In the genomic region with DNA sequence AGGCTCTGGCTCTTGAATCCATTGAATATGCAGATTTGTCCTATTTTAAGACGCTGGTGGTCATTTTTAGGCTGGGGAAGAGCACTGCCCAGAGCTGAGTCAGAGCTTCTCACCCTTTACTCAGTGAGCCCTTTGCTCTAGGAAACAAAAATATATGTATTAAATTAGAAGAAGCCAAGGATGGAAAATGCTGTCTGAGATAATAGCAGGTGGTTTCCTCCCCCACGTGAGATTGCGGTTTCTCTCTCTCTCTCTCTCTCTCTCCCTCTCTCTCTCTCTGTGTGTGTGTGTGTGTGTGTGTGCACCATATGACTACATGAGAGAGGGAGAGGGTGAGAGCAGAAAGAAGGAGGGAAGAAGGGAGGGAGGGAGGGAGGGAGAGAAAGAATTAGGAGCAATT, we compare ENCODE assay signal across 28 mouse cellular contexts. TPM values are rescaled to one million over a fixed set of nuclear protein-coding genes. Genes with fewer than 3 reads are reported as not detected.
DNase-seq lines count a peak whose midpoint lies in the region; ATAC-seq lines count a peak whose summit lies in the region.
"Had no signal": no experiment of that assay in that cellular context is flagged by ENCODE, and none has a peak within 500 bp of the region (broad histone marks: within the 10 kb centered on the region; RNA-seq: fewer than 3 reads in every experiment).

No protein-coding gene starts in this region.

- 0 out of 2 replicates have a peak, but pooled peaks have one; percentile 28 for ATAC-seq in heart, embryonic 16.5 days (replicated peaks; ENCODE audit: extremely low read depth, insufficient read depth, low FRiP score)
- peak; percentile 58 for ATAC-seq in megakaryocyte progenitor cell, adult 5-6 weeks (replicated peaks; ENCODE audit: poor library complexity)
- ATAC-seq: intestine, embryonic 16.5 days; midbrain, embryonic 15.5 days had no signal

- H3K4me1 ChIP-seq in heart, embryonic 16.5 days (ENCODE audit: control insufficient read depth, insufficient read depth, low read length), result no peaks in the 10 kb centered on the region
- H3K4me1 ChIP-seq: midbrain, embryonic 15.5 days; neural tube, embryonic 13.5 days had no signal

- no peak for DNase-seq in heart, postnatal 14 days
- peak; percentile 73 for DNase-seq in CD4-positive helper T cell, adult 2 months (ENCODE audit: low read depth, low spot score)
- DNase-seq in NIH3T3 (ENCODE audit: low read depth), result peak; percentile 16
- no peak for DNase-seq in right cerebral cortex, postnatal 14 days
- DNase-seq in lung, postnatal 10 days, result no peak
- DNase-seq: adrenal gland, postnatal 14 days; cerebellum, adult 9-10 months; gastrocnemius, postnatal 25 days; heart, adult 18-20 months; heart, postnatal 36 days; kidney, adult 9 months; kidney, postnatal 25 days; layer of hippocampus, postnatal 36 days; lung, adult 2 months; retina, postnatal 1 day had no signal

- no peaks in the 10 kb centered on the region for H3K27me3 ChIP-seq in heart, embryonic 16.5 days (ENCODE audit: control insufficient read depth, insufficient read depth, low read length)
- H3K27me3 ChIP-seq: heart, embryonic 13.5 days; midbrain, embryonic 15.5 days; neural tube, embryonic 13.5 days had no signal

- no peaks in the 10 kb centered on the region for H3K36me3 ChIP-seq in heart, embryonic 16.5 days (ENCODE audit: control insufficient read depth, insufficient read depth)
- H3K36me3 ChIP-seq: heart, embryonic 13.5 days; midbrain, embryonic 15.5 days; neural tube, embryonic 13.5 days had no signal

- WGBS in heart, embryonic 16.5 days, result 45% methylated on average over 3 of the region's 3 CpGs

- H3K9me3 ChIP-seq in heart, embryonic 16.5 days (replicated peaks; ENCODE audit: control insufficient read depth, low read length), result no peaks in the 10 kb centered on the region
- H3K9me3 ChIP-seq: heart, embryonic 13.5 days; megakaryocyte, embryonic 14.5 days; midbrain, embryonic 15.5 days; neural tube, embryonic 13.5 days had no signal

- intact Hi-C loops in heart, postnatal 14 days (cut with DNase I), result no loop called here

- H3K4me2 ChIP-seq in heart, embryonic 16.5 days (ENCODE audit: low read depth, low read length), result no peak overlapping the region
- H3K4me2 ChIP-seq: heart, embryonic 13.5 days; hindbrain, embryonic 14.5 days; liver, embryonic 11.5 days; midbrain, embryonic 15.5 days; neural tube, embryonic 13.5 days had no signal

- H3K27ac ChIP-seq in heart, embryonic 16.5 days (ENCODE audit: low read length), result no peak overlapping the region
- H3K27ac ChIP-seq: heart, embryonic 13.5 days; hindbrain, embryonic 14.5 days; midbrain, embryonic 15.5 days; neural tube, embryonic 13.5 days had no signal

- H3K9ac ChIP-seq in heart, embryonic 16.5 days (ENCODE audit: low read length), result no peak overlapping the region
- H3K9ac ChIP-seq: heart, embryonic 13.5 days; hindbrain, embryonic 14.5 days; midbrain, embryonic 15.5 days; neural tube, embryonic 13.5 days had no signal

- no peak overlapping the region for H3K4me3 ChIP-seq in heart, embryonic 16.5 days (ENCODE audit: low read length)
- H3K4me3 ChIP-seq: heart, embryonic 13.5 days; megakaryocyte, embryonic 14.5 days; midbrain, embryonic 15.5 days; neural tube, embryonic 13.5 days had no signal

RNA-seq across cellular contexts. Expression of a gene that starts 12.5 kb away (rescaled TPM):
- polyA plus RNA-seq in heart, embryonic 16.5 days (2015; fragmentation: Nextera tagmentation; extraction: Ambion mirVana), result 0.09 and 0.24 TPM in 2 replicates
- total RNA-seq in heart, postnatal 14 days (2021), result not detected
- 1.8 and 3.0 TPM in 2 replicates for total RNA-seq in megakaryocyte progenitor cell, adult 5-6 weeks (2015)
- 1.3 TPM in 2 replicates for total RNA-seq in megakaryocyte progenitor cell, adult 5-6 weeks (2017)
- total RNA-seq: adrenal gland, postnatal 14 days; gastrocnemius, postnatal 25 days; heart, postnatal 36 days; layer of hippocampus, postnatal 36 days had no signal
- polyA plus RNA-seq: embryonic facial prominence, embryonic 11.5 days; forebrain, embryonic 11.5 days; hindbrain, embryonic 14.5 days; intestine, embryonic 16.5 days; limb, embryonic 11.5 days; midbrain, embryonic 15.5 days; neural tube, embryonic 13.5 days; stomach, embryonic 14.5 days had no signal

Comparison
In these comparisons a context has a peak if more than half of its experiments do, and no peak if none do; other contexts are left out.
1. DNase-seq: peak in CD4-positive helper T cell, adult 2 months (single experiment) and NIH3T3 (single experiment); none in heart, postnatal 14 days (0 of 2), right cerebral cortex, postnatal 14 days (single experiment) and lung, postnatal 10 days (single experiment).